Mouse (Mus musculus): ENCODE measurements around the gene Tnfaip2.

DNA sequence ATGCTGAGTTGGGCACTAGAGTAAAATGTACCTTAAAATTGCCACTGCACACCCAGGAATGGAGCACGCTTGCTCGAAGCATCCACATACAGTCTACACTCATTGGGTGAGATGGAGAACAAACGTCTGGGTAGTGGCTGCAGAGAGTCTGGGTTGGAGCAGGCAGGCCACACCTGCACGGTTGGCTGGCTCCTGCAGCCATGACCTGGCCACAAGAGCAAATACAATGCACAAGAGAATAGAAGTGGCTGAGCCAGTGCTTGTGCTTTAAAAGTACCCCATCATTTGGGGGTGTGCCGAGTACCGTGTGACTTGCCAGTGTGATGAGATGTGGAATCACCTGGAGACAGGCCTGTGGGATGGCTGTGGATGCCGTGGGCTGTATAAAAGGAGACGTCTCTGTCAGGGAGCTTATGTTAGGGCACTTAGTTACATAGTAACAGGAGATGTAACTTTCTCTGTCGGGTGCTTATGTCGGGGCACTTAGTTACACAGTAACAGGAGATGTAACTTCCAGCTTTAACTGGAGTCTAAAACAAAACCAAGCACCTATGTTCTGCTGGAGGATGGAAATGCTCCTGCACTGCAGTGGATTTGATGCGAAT, 47.1 kb downstream of the Tnfaip2 start:
- TF ChIP-seq POLR2A (IDR thresholded peaks at IDR 0.05; ENCODE audit: insufficient read depth, low read length) (no peak), CTCF (IDR thresholded peaks at IDR 0.05; ENCODE audit: low read depth, low read length) (no peak), EP300 (IDR thresholded peaks at IDR 0.05; ENCODE audit: insufficient read depth, low read depth, low read length) (no peak)
